Mouse (Mus musculus) MEL (cell line): ENCODE measurements around the gene Spib. TPM values are rescaled to one million over a fixed set of nuclear protein-coding genes. Genes with fewer than 3 reads are reported as not detected.

Experiments used
- DNase-seq: peaks from one replicate; pipeline ENCODE4 v3.0.0; 2011; ENCODE audit warnings: low read depth, low spot score
- H3K27ac ChIP-seq: 2 replicates; pipeline ENCODE4 v1.5.1; 2012; ENCODE audit warnings: low read depth, mild to moderate bottlenecking, control low read depth, low read length, moderate library complexity; ENCODE audit not compliant: control insufficient read depth
- H3K27me3 ChIP-seq, 2 experiments: fragments of 150-350 bp in 1 of 2; sonication (generic) in 1 of 2; 2 replicates each; pipeline ENCODE4 v1.6.1; 2012; ENCODE audit warnings: low read length in 2 of 2, mild to moderate bottlenecking in 2 of 2, improper control_type of control experiment in 1 of 2, moderate library complexity in 1 of 2; ENCODE audit not compliant: insufficient read depth in 2 of 2, control insufficient read depth in 1 of 2
- H3K36me3 ChIP-seq, 2 experiments: 2 replicates each; pipeline ENCODE4 v1.6.1; 2012 to 2014; ENCODE audit warnings: low read length in 2 of 2, improper control_type of control experiment in 1 of 2, inconsistent platforms in 1 of 2, mild to moderate bottlenecking in 1 of 2; ENCODE audit not compliant: insufficient read depth in 2 of 2, control insufficient read depth in 1 of 2
- H3K4me1 ChIP-seq, 2 experiments: fragments of 150-350 bp in 1 of 2; sonication (generic) in 1 of 2; 2 replicates each; pipeline ENCODE4 v1.6.1; 2012; ENCODE audit warnings: low read length in 2 of 2, improper control_type of control experiment in 1 of 2, mild to moderate bottlenecking in 1 of 2; ENCODE audit not compliant: insufficient read depth in 2 of 2, control insufficient read depth in 1 of 2
- H3K4me3 ChIP-seq, 2 experiments: fragments of 150-350 bp in 1 of 2; sonication (generic) in 1 of 2; 2 replicates each; pipeline ENCODE4 v1.5.1; 2012; ENCODE audit warnings: low read depth in 2 of 2, low read length in 2 of 2, mild to moderate bottlenecking in 2 of 2, moderate library complexity in 2 of 2, control low read depth in 1 of 2, improper control_type of control experiment in 1 of 2; ENCODE audit not compliant: control insufficient read depth in 1 of 2, insufficient read depth in 1 of 2
- H3K79me2 ChIP-seq: 2 replicates; pipeline ENCODE4 v1.6.1; 2012; ENCODE audit warnings: mild to moderate bottlenecking, low read length, moderate library complexity; ENCODE audit not compliant: control insufficient read depth, poor library complexity, insufficient read depth
- H3K9ac ChIP-seq: 2 replicates; pipeline ENCODE4 v1.6.1; 2012; ENCODE audit warnings: low read depth, mild to moderate bottlenecking, control low read depth, low read length, moderate library complexity; ENCODE audit not compliant: control insufficient read depth, poor library complexity, severe bottlenecking
- H3K9me3 ChIP-seq: fragments of 150-350 bp; sonication (generic); replicated peaks from 2 replicates; pipeline ENCODE4 v1.6.1; 2012; ENCODE audit warnings: mild to moderate bottlenecking, low read length, improper control_type of control experiment, moderate library complexity; ENCODE audit not compliant: insufficient read depth
- BHLHE40 ChIP-seq: IDR thresholded peaks from 2 replicates; pipeline ENCODE4 v1.6.1; 2012; ENCODE audit warnings: low read depth, mild to moderate bottlenecking, inconsistent platforms, low read length, improper control_type of control experiment, borderline replicate concordance
- CHD1 ChIP-seq: IDR thresholded peaks from 2 replicates; pipeline ENCODE4 v1.6.1; 2012; ENCODE audit warnings: low read depth, mild to moderate bottlenecking, inconsistent platforms, low read length, improper control_type of control experiment
- CHD2 ChIP-seq: IDR thresholded peaks from 2 replicates; pipeline ENCODE4 v1.6.1; 2011; ENCODE audit warnings: low read length, improper control_type of control experiment
- CTCF ChIP-seq, 3 experiments: IDR thresholded peaks in 2 of 3; conservative IDR thresholded peaks in 1 of 3; 2 replicates each; pipeline ENCODE4 v1.5.1; 2011 to 2012; ENCODE audit warnings: low read length in 3 of 3, low read depth in 2 of 3, mild to moderate bottlenecking in 2 of 3, improper control_type of control experiment in 1 of 3, inconsistent platforms in 1 of 3, mixed read lengths in 1 of 3, moderate library complexity in 1 of 3; ENCODE audit not compliant: control insufficient read depth in 1 of 3, insufficient read depth in 1 of 3, poor library complexity in 1 of 3, severe bottlenecking in 1 of 3
- E2F4 ChIP-seq: IDR thresholded peaks from 2 replicates; pipeline ENCODE4 v1.6.1; 2011; ENCODE audit warnings: low read depth, low read length, improper control_type of control experiment, borderline replicate concordance
- ELF1 ChIP-seq: IDR thresholded peaks from 2 replicates; pipeline ENCODE4 v1.6.1; 2014; ENCODE audit warnings: low read depth, mild to moderate bottlenecking, inconsistent platforms, low read length, improper control_type of control experiment, moderate library complexity
- EP300 ChIP-seq, 2 experiments: IDR thresholded peaks; 2 replicates each; pipeline ENCODE4 v1.6.1; 2011; ENCODE audit warnings: improper control_type of control experiment in 2 of 2, low read length in 2 of 2, low read depth in 1 of 2, mild to moderate bottlenecking in 1 of 2
- ETS1 ChIP-seq: IDR thresholded peaks from 2 replicates; pipeline ENCODE4 v1.6.1; 2012; ENCODE audit warnings: low read depth, mild to moderate bottlenecking, inconsistent platforms, low read length, improper control_type of control experiment, moderate library complexity
- GABPA ChIP-seq: IDR thresholded peaks from 2 replicates; pipeline ENCODE4 v1.6.1; 2012; ENCODE audit warnings: low read depth, mild to moderate bottlenecking, inconsistent platforms, low read length, improper control_type of control experiment, moderate library complexity
- GATA1 ChIP-seq: IDR thresholded peaks from 2 replicates; pipeline ENCODE4 v1.6.1; 2011; ENCODE audit warnings: low read depth, low read length, improper control_type of control experiment
- HCFC1 ChIP-seq: IDR thresholded peaks from 2 replicates; pipeline ENCODE4 v1.6.1; 2012; ENCODE audit warnings: low read depth, mild to moderate bottlenecking, inconsistent platforms, low read length, improper control_type of control experiment, moderate library complexity
- JUND ChIP-seq: IDR thresholded peaks from 2 replicates; pipeline ENCODE4 v1.6.1; 2011; ENCODE audit warnings: low read depth, mild to moderate bottlenecking, improper control_type of control experiment, low read length
- KAT2A ChIP-seq: conservative IDR thresholded peaks from 2 replicates; pipeline ENCODE4 v1.6.1; 2012; ENCODE audit warnings: low read depth, low read length, improper control_type of control experiment, inconsistent platforms
- MAX ChIP-seq: IDR thresholded peaks from 2 replicates; pipeline ENCODE4 v1.6.1; 2011; ENCODE audit warnings: low read length, improper control_type of control experiment
- MEF2A ChIP-seq: IDR thresholded peaks from 2 replicates; pipeline ENCODE4 v1.6.1; 2014; ENCODE audit warnings: low read depth, mild to moderate bottlenecking, inconsistent platforms, low read length, improper control_type of control experiment; ENCODE audit not compliant: poor library complexity, insufficient replicate concordance, severe bottlenecking; ENCODE audit errors: extremely low read depth
- MXI1 ChIP-seq: IDR thresholded peaks from 2 replicates; pipeline ENCODE4 v1.6.1; 2011; ENCODE audit warnings: mild to moderate bottlenecking, low read depth, low read length, improper control_type of control experiment
- MYB ChIP-seq: IDR thresholded peaks from 2 replicates; pipeline ENCODE4 v1.6.1; 2011; ENCODE audit warnings: mild to moderate bottlenecking, low read depth, low read length, improper control_type of control experiment
- MYC ChIP-seq: IDR thresholded peaks from 2 replicates; pipeline ENCODE4 v1.6.1; 2011; ENCODE audit warnings: low read depth, mild to moderate bottlenecking, low read length, improper control_type of control experiment, moderate library complexity
- NELFE ChIP-seq: IDR thresholded peaks from 2 replicates; pipeline ENCODE4 v1.6.1; 2011; ENCODE audit warnings: low read depth, low read length, improper control_type of control experiment
- NRF1 ChIP-seq: IDR thresholded peaks from 2 replicates; pipeline ENCODE4 v1.6.1; 2014; ENCODE audit warnings: low read depth, mild to moderate bottlenecking, inconsistent platforms, low read length, improper control_type of control experiment, moderate library complexity; ENCODE audit not compliant: poor library complexity, insufficient read depth, severe bottlenecking
- POLR2A ChIP-seq, 2 experiments: IDR thresholded peaks; 2 replicates each; pipeline ENCODE4 v1.6.1; 2011 to 2012; ENCODE audit warnings: low read length in 2 of 2, mild to moderate bottlenecking in 2 of 2, control low read depth in 1 of 2, improper control_type of control experiment in 1 of 2, low read depth in 1 of 2, moderate library complexity in 1 of 2; ENCODE audit not compliant: control insufficient read depth in 1 of 2, insufficient read depth in 1 of 2, poor library complexity in 1 of 2
- POLR2AphosphoS2 ChIP-seq: IDR thresholded peaks from 2 replicates; pipeline ENCODE4 v1.6.1; 2011; ENCODE audit warnings: low read length, improper control_type of control experiment
- POLR2AphosphoS5 ChIP-seq: IDR thresholded peaks from 2 replicates; pipeline ENCODE4 v1.6.1; 2012; ENCODE audit warnings: low read depth, borderline replicate concordance, mild to moderate bottlenecking, inconsistent platforms, low read length, moderate library complexity, mixed read lengths
- RAD21 ChIP-seq: IDR thresholded peaks from 2 replicates; pipeline ENCODE4 v1.6.1; 2011; ENCODE audit warnings: mild to moderate bottlenecking, low read depth, low read length, improper control_type of control experiment
- RCOR1 ChIP-seq: IDR thresholded peaks from 2 replicates; pipeline ENCODE4 v1.6.1; 2012; ENCODE audit warnings: low read depth, mild to moderate bottlenecking, inconsistent platforms, low read length, improper control_type of control experiment
- SIN3A ChIP-seq: IDR thresholded peaks from 2 replicates; pipeline ENCODE4 v1.6.1; 2012; ENCODE audit warnings: low read length, improper control_type of control experiment, inconsistent platforms
- SMC3 ChIP-seq: IDR thresholded peaks from 2 replicates; pipeline ENCODE4 v1.6.1; 2011; ENCODE audit warnings: low read depth, low read length, improper control_type of control experiment
- TAL1 ChIP-seq: IDR thresholded peaks from 2 replicates; pipeline ENCODE4 v1.6.1; 2012; ENCODE audit warnings: mild to moderate bottlenecking, inconsistent platforms, low read length, moderate library complexity, mixed read lengths
- TBP ChIP-seq: IDR thresholded peaks from 2 replicates; pipeline ENCODE4 v1.8.0; 2011; ENCODE audit warnings: low read depth, low read length, improper control_type of control experiment
- TCF12 ChIP-seq: IDR thresholded peaks from 2 replicates; pipeline ENCODE4 v1.6.1; 2014; ENCODE audit warnings: low read depth, mild to moderate bottlenecking, inconsistent platforms, low read length, improper control_type of control experiment, moderate library complexity
- UBTF ChIP-seq: IDR thresholded peaks from 2 replicates; pipeline ENCODE4 v1.6.1; 2012; ENCODE audit warnings: low read depth, mild to moderate bottlenecking, inconsistent platforms, low read length, improper control_type of control experiment, moderate library complexity, borderline replicate concordance; ENCODE audit not compliant: insufficient read depth
- USF1 ChIP-seq: IDR thresholded peaks from 2 replicates; pipeline ENCODE4 v1.6.1; 2014; ENCODE audit warnings: low read depth, mild to moderate bottlenecking, inconsistent platforms, low read length, improper control_type of control experiment, moderate library complexity
- ZC3H11A ChIP-seq: IDR thresholded peaks from 2 replicates; pipeline ENCODE4 v1.6.1; 2012; ENCODE audit warnings: low read depth, mild to moderate bottlenecking, inconsistent platforms, low read length, improper control_type of control experiment
- ZKSCAN1 ChIP-seq: IDR thresholded peaks from 2 replicates; pipeline ENCODE4 v1.6.1; 2012; ENCODE audit warnings: low read depth, mild to moderate bottlenecking, inconsistent platforms, low read length, improper control_type of control experiment, moderate library complexity
- ZMIZ1 ChIP-seq: IDR thresholded peaks from 2 replicates; pipeline ENCODE4 v1.6.1; 2012; ENCODE audit warnings: low read depth, mild to moderate bottlenecking, inconsistent platforms, low read length, improper control_type of control experiment, moderate library complexity
- ZNF384 ChIP-seq: IDR thresholded peaks from 2 replicates; pipeline ENCODE4 v1.6.1; 2012; ENCODE audit warnings: low read depth, mild to moderate bottlenecking, inconsistent platforms, low read length, improper control_type of control experiment
- polyA plus RNA-seq, 2 experiments: library from polyadenylated mRNA; stranded (reverse) in 1 of 2; unstranded in 1 of 2; fragments of >175 nt in 1 of 2; fragments of >200 nt in 1 of 2; gene quantifications; 2 replicates each; pipeline versions ENCODE4 v1.2.1 to v1.2.4; 2012; ENCODE audit warnings: low replicate concordance in 2 of 2, low read depth in 1 of 2; ENCODE audit not compliant: insufficient read length in 2 of 2, insufficient read depth in 1 of 2, missing spikeins in 1 of 2
- total RNA-seq: library from RNA; depleted of rRNA; stranded (reverse); fragments of 300-350 nt; gene quantifications from 2 replicates; pipeline ENCODE4 v1.2.3, GENCODE M21; 2012

Spib gene
- total and polyA plus RNA-seq, 3 experiments: 0.04 to 0.13 TPM; not detected in 1

DNA sequence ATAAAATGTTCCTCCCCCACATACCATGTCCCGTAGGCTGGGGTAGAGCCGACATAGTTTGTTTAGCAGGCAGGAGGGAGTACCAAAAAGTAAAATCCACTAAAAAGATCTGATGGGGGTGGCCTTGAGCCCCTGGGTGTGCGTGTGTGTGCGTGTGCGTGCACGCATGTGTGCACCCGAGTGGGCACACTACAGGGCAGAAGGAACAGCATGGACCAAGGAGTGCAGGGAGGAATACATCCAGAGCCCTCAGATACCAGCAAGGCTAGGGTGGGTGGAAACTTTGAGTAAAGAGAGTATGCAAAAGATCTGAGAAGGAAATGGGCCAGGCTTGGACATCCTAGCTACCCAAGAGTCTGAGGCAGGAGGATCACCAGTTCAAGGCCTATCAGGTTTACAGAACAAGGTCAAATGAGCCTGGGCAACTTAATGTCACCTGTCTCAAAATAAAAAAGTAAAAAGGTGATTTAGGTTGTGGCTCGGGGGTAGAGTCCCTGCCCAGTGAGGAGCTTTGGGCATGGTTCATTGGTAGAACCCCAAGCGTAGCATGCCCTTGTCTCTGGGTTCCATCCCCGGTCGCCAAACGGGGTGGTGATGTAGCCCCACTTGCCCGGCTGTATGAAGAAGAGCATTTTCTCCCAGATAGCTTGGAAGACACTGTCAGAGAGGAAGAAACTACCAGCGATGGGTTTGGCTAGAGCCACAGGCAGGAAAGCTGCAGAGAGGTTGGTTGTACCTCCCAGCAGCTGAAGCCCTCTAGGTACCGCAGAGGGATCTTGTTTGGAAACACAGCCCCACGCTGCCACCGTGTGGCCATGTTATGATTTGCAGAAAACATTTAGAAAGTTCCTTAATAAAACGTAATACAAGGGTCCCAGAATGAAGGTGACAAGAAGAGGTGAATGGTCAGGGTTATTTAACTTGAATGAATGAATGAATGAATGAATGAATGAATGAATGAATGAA is 28.8 kb upstream of the Spib start:
- no peaks in the 10 kb centered on the region for H3K27me3 ChIP-seq
- peak; percentile 83 for DNase-seq
- peaks cover 0 to 7% of the 10 kb centered on the region in 2 experiments; a peak in 3 of 4 replicates for H3K4me1 ChIP-seq
- no peak overlapping the region for H3K4me3 ChIP-seq
- H3K9ac ChIP-seq: no peak overlapping the region
- TF ChIP-seq CTCF (IDR thresholded peaks at IDR 0.05 in 2 of 3, conservative IDR thresholded peaks at IDR 0.05 in 1 of 3; ENCODE audit: control insufficient read depth in 1 of 3, insufficient read depth in 1 of 3, low read depth in 2 of 3, low read length in 3 of 3, poor library complexity in 1 of 3, severe bottlenecking in 1 of 3) (peak; percentile 56 to 77 (median 67)), POLR2A (IDR thresholded peaks at IDR 0.05; ENCODE audit: control insufficient read depth in 1 of 2, insufficient read depth in 1 of 2, low read depth in 1 of 2, low read length in 2 of 2, poor library complexity in 1 of 2) (no peak), ZNF384 (no peak), MYC (no peak), ZMIZ1 (no peak), CHD2 (no peak), TBP (no peak), UBTF (no peak), ZKSCAN1 (no peak), MEF2A (no peak), ELF1 (no peak), ETS1 (no peak), E2F4 (no peak), EP300 (IDR thresholded peaks at IDR 0.05; ENCODE audit: low read depth in 1 of 2, low read length in 2 of 2) (no peak), KAT2A (no peak), RAD21 (peak; percentile 83), RCOR1 (no peak), SMC3 (peak; percentile 76), SIN3A (no peak), TAL1 (no peak), ZC3H11A (peak; percentile 62), USF1 (no peak), GABPA (no peak), MXI1 (no peak), NELFE (no peak), TCF12 (no peak), NRF1 (no peak), POLR2AphosphoS2 (no peak), JUND (no peak), BHLHE40 (no peak), MAX (no peak), HCFC1 (no peak), MYB (no peak), CHD1 (no peak), POLR2AphosphoS5 (no peak), GATA1 (no peak)
- TF ChIP-seq, all 39 proteins: peak for 4
- H3K79me2 ChIP-seq: no peaks in the 10 kb centered on the region
- no peak overlapping the region for H3K27ac ChIP-seq
- H3K36me3 ChIP-seq: peaks cover 0 to 4% of the 10 kb centered on the region in 2 experiments; a peak in 1 of 4 replicates
- no peaks in the 10 kb centered on the region for H3K9me3 ChIP-seq
